Mouse (Mus musculus): Measurements from ENCODE around the gene Tbr1.

Gene Tbr1

GRCm38 (mm10) chr2:61812536-61812935, 9.8 kb downstream of the Tbr1 start:
- DNase-seq = no peak

- no peak for DNase-seq
Observed at GRCm38 (mm10) chr2:61813106-61813505, 10.4 kb downstream of the Tbr1 start.

GRCm38 (mm10) chr2:61813521-61813920, 10.8 kb downstream of the Tbr1 start:
- no peak for DNase-seq

GRCm38 (mm10) chr2:61814548-61815473, 12.1 kb downstream of the Tbr1 start:
- DNase-seq = no peak

GRCm38 (mm10) chr2:61815583-61816313, 13.0 kb downstream of the Tbr1 start:
- no peak for DNase-seq

GRCm38 (mm10) chr2:61818197-61818596, 15.5 kb downstream of the Tbr1 start:
- no peak for DNase-seq

GRCm38 (mm10) chr2:61820203-61820602, 17.5 kb downstream of the Tbr1 start:
- no peak for DNase-seq

GRCm38 (mm10) chr2:61823426-61824140, 20.9 kb downstream of the Tbr1 start:
- no peak for DNase-seq

- DNase-seq = no peak
Observed at GRCm38 (mm10) chr2:61837243-61837806, 34.6 kb downstream of the Tbr1 start.
